Mouse (Mus musculus): Measurements from ENCODE around the gene Stat5b. TPM values are rescaled to one million over a fixed set of nuclear protein-coding genes. Genes with fewer than 3 reads are reported as not detected.

The Stat5b gene
- polyA plus RNA-seq, 1 experiment from 2014 or later = 24.9 TPM

- H3K9me3 ChIP-seq (replicated peaks) = no peaks in the 10 kb centered on the region
- H3K9ac ChIP-seq = no peak overlapping the region
- WGBS = 86% methylated on average over 9 of the region's 9 CpGs
- H3K4me3 ChIP-seq (replicated peaks) = no peak overlapping the region
- no peaks in the 10 kb centered on the region for H3K36me3 ChIP-seq
- 0 out of 2 replicates have a peak, but pooled peaks cover 5% of the 10 kb centered on the region for H3K4me1 ChIP-seq
- no peaks in the 10 kb centered on the region for H3K27me3 ChIP-seq
- no peak for ATAC-seq (ENCODE audit: insufficient number of reproducible peaks, low FRiP score, low TSS enrichment, low read depth)
- no peak overlapping the region for H3K27ac ChIP-seq (replicated peaks)
- no peak overlapping the region for H3K4me2 ChIP-seq (replicated peaks)
Observed at GRCm38 (mm10) chr11:100838894-100839293, 11.6 kb downstream of the Stat5b start.

DNA sequence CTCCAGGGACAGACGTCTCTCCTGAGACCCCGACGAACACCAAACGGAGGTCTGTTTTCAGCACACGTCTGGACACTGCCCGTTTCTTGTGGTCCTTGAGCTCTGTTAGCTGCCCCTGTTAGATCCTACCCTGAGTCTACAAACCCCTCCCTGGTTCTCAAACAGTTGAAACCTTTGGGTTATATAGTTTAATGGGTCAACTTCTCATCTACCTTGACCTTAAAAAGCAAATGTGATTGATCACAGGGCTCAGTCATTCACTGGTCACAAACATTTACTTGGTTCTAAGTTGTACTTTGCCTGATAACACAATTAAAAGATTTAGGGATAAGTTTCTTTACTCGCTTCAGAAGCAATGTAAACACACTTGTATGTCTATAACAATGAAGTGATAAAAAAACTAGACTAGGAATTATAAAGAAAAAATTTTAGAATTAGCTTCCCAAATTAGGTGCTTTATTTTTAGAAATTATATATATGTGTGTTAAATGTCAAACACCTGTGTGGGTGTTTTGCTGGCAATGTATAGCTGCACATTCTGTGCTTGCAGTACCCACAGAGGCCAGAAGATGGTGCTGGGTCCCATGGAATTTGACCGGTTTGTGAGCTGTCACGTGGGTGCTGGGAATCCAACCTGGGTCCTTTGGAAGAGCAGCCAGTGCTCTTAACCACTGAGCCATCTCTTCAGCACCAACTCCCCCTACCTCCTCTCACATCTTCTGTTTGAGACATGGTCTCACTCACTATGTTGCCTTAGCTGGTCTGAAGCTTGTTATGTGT lies 13.4 kb downstream of the Stat5b start:
- Histone ChIP-seq H3K4me2 (replicated peaks) (no peak overlapping the region), H3K4me3 (replicated peaks) (no peak overlapping the region), H3K9ac (no peak overlapping the region), H3K36me3 (no peaks in the 10 kb centered on the region), H3K27me3 (no peaks in the 10 kb centered on the region), H3K4me1 (peaks cover 18% of the 10 kb centered on the region), H3K9me3 (replicated peaks) (no peaks in the 10 kb centered on the region), H3K27ac (replicated peaks) (no peak overlapping the region)
- no peak for ATAC-seq (ENCODE audit: insufficient number of reproducible peaks, low FRiP score, low TSS enrichment, low read depth)
- 85% methylated on average over 9 of the region's 9 CpGs for WGBS

- Histone ChIP-seq H3K27ac (replicated peaks) (no peak overlapping the region), H3K9ac (no peak overlapping the region), H3K4me2 (replicated peaks) (no peak overlapping the region), H3K4me3 (replicated peaks) (no peak overlapping the region), H3K4me1 (peaks cover 27% of the 10 kb centered on the region), H3K9me3 (replicated peaks) (no peaks in the 10 kb centered on the region), H3K36me3 (no peaks in the 10 kb centered on the region), H3K27me3 (no peaks in the 10 kb centered on the region)
- 70% methylated on average over 7 of the region's 7 CpGs for WGBS
- no peak for ATAC-seq (ENCODE audit: insufficient number of reproducible peaks, low FRiP score, low TSS enrichment, low read depth)
Observed at GRCm38 (mm10) chr11:100833466-100833865, 17.1 kb downstream of the Stat5b start.

DNA sequence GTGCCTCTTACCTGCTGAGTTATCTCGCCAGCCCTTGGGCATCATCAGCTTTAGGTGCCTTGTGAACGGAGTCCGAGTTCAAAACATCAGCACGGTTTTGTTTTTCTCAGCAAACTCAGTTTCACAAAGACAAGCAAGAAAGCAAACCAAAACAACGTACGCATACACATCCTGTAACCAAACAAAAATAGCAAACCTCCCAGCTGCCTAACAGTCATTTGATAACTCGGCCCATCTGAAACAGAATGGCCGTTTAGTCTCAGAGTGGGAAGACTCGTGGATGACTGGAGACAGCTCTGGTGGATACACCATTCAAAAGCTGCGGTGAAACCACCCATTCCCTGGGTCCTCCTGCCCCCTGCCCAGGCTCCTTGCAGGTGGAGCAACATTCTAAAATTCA lies 19.1 kb downstream of the Stat5b start:
- H3K9me3 ChIP-seq (replicated peaks) = no peaks in the 10 kb centered on the region
- no peak overlapping the region for H3K4me3 ChIP-seq (replicated peaks)
- H3K27ac ChIP-seq (replicated peaks) = no peak overlapping the region
- no peaks in the 10 kb centered on the region for H3K27me3 ChIP-seq
- no peaks in the 10 kb centered on the region for H3K36me3 ChIP-seq
- no peak for ATAC-seq (ENCODE audit: insufficient number of reproducible peaks, low FRiP score, low TSS enrichment, low read depth)
- H3K4me1 ChIP-seq = peaks cover 34% of the 10 kb centered on the region
- H3K4me2 ChIP-seq (replicated peaks) = no peak overlapping the region
- no peak overlapping the region for H3K9ac ChIP-seq
- WGBS = 53% methylated on average over 10 of the region's 10 CpGs

- Histone ChIP-seq H3K27me3 (no peaks in the 10 kb centered on the region), H3K4me1 (peaks cover 35% of the 10 kb centered on the region), H3K9ac (no peak overlapping the region), H3K36me3 (no peaks in the 10 kb centered on the region), H3K27ac (replicated peaks) (no peak overlapping the region), H3K9me3 (replicated peaks) (no peaks in the 10 kb centered on the region), H3K4me3 (replicated peaks) (no peak overlapping the region), H3K4me2 (replicated peaks) (no peak overlapping the region)
- WGBS = 54% methylated on average over 12 of the region's 12 CpGs
- ATAC-seq (ENCODE audit: insufficient number of reproducible peaks, low FRiP score, low TSS enrichment, low read depth) = no peak
Observed at GRCm38 (mm10) chr11:100829691-100830090, 20.8 kb downstream of the Stat5b start.

- H3K9me3 ChIP-seq (replicated peaks) = no peaks in the 10 kb centered on the region
- H3K4me1 ChIP-seq = peaks cover 35% of the 10 kb centered on the region
- no peak overlapping the region for H3K4me3 ChIP-seq (replicated peaks)
- H3K36me3 ChIP-seq = no peaks in the 10 kb centered on the region
- no peak overlapping the region for H3K4me2 ChIP-seq (replicated peaks)
- no peaks in the 10 kb centered on the region for H3K27me3 ChIP-seq
- no peak for ATAC-seq (ENCODE audit: insufficient number of reproducible peaks, low FRiP score, low TSS enrichment, low read depth)
- 65% methylated on average over 10 of the region's 10 CpGs for WGBS
- no peak overlapping the region for H3K9ac ChIP-seq
- H3K27ac ChIP-seq (replicated peaks) = no peak overlapping the region
Observed at GRCm38 (mm10) chr11:100828676-100829151, 21.8 kb downstream of the Stat5b start.

DNA sequence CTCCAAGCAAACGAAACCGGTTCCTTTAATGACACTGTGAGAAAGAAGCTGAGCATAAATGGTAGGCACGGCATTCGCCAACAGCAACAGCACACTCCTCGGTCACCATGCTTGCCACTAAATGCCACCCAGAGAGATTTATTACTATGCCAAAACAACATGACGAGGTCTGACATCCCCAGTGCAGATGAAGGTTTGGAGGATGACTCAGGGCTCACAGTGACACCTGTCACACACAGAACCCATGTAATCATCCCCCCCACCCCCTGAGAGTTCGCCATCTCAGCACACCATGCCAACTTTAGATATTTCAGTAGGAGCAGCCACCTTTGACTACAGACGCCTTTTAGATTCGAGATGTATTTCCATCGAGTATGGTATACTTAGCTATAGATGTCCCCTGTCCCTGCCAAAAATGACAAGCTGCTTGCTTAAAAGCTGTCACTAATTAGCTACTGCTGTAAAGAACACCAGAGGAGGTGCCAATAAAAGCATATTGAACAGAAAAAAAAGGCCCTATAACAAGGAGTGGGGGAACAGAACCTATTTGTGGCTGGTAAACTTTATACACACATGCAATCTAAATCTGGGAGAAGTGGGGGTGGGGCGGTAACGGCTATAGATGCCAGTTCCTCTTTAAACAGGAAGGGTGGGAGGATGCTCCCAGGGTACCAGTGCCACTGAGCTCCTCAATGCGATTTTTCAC lies 24.2 kb downstream of the Stat5b start:
- no peak overlapping the region for H3K4me2 ChIP-seq (replicated peaks)
- no peak overlapping the region for H3K4me3 ChIP-seq (replicated peaks)
- ATAC-seq (ENCODE audit: insufficient number of reproducible peaks, low FRiP score, low TSS enrichment, low read depth) = no peak
- peaks cover 21% of the 10 kb centered on the region for H3K4me1 ChIP-seq
- WGBS = 83% methylated on average over 13 of the region's 13 CpGs
- H3K27me3 ChIP-seq = no peaks in the 10 kb centered on the region
- H3K36me3 ChIP-seq = no peaks in the 10 kb centered on the region
- H3K9ac ChIP-seq = no peak overlapping the region
- no peaks in the 10 kb centered on the region for H3K9me3 ChIP-seq (replicated peaks)
- no peak overlapping the region for H3K27ac ChIP-seq (replicated peaks)

GRCm38 (mm10) chr11:100825451-100825850 lies 25.1 kb downstream of the Stat5b start:
- Histone ChIP-seq H3K27ac (replicated peaks) (no peak overlapping the region), H3K4me1 (peaks cover 25% of the 10 kb centered on the region), H3K27me3 (no peaks in the 10 kb centered on the region), H3K9ac (no peak overlapping the region), H3K4me3 (replicated peaks) (no peak overlapping the region), H3K36me3 (no peaks in the 10 kb centered on the region), H3K9me3 (replicated peaks) (no peaks in the 10 kb centered on the region), H3K4me2 (replicated peaks) (no peak overlapping the region)
- no peak for ATAC-seq (ENCODE audit: insufficient number of reproducible peaks, low FRiP score, low TSS enrichment, low read depth)
- 90% methylated on average over 9 of the region's 9 CpGs for WGBS

DNA sequence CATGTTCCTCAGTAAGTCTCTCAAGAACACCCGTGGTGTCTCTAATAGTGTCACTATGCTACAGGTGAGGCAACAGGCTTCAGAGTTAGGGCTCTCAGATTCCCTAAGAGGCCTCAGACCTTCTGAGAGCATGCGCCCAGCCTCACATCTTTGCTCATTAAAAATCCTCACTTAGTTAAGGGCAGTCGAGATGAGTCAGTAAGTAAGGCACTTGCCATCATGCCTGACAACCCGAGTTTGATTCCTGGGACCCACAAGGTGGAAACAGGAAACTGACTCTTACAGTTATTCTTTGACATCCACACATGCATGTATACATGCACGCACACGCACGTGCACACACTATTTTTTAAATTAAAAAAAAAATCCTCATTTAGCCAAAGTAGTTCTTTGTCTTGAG lies 26.0 kb downstream of the Stat5b start:
- H3K4me1 ChIP-seq = peaks cover 31% of the 10 kb centered on the region
- no peak for ATAC-seq (ENCODE audit: insufficient number of reproducible peaks, low FRiP score, low TSS enrichment, low read depth)
- WGBS = 83% methylated on average over 7 of the region's 7 CpGs

DNA sequence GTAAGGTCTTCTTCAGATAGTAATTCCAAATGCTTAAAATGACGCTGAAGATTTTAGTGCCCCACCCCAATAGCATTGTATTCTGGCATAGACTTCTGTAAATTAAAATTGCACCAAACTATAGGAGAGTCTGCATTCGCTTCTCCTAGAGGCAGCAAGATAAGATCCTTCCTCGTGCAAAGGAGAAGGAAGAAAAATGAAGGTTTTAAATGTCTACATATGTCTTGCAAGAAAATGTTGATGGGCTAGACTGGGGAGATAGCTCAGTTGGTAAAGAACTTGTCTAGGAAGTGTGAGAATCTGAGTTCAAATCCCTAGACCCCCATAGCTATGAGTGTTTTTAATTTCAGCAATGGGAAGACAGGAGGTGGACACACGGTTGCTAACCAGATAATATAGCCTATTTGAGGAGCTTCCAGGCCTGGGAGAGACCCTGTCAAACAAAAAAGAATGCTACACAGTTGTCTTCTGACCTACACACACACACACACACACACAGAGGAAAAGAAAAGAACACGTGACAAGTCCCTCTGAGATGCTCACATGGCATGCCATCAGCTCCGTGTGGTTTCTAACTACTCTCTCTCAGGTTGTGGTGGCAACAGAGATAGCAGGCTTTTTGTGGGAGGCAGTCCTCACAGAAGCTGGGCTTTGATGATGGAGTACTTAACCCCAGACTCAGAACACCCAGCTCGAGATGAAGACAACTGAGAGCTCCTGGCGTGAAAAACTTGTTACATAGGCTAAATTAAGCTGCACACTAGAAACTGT lies 26.8 kb downstream of the Stat5b start:
- Histone ChIP-seq H3K36me3 (no peaks in the 10 kb centered on the region), H3K27ac (replicated peaks) (no peak overlapping the region), H3K4me2 (replicated peaks) (no peak overlapping the region), H3K27me3 (no peaks in the 10 kb centered on the region), H3K9me3 (replicated peaks) (no peaks in the 10 kb centered on the region), H3K4me3 (replicated peaks) (no peak overlapping the region), H3K9ac (no peak overlapping the region), H3K4me1 (peaks cover 37% of the 10 kb centered on the region)
- WGBS = 65% methylated on average over 8 of the region's 8 CpGs
- ATAC-seq (ENCODE audit: insufficient number of reproducible peaks, low FRiP score, low TSS enrichment, low read depth) = no peak

More for the DNA sequence above, 26.0 kb downstream of the Stat5b start:
- H3K27ac ChIP-seq (replicated peaks) = no peak overlapping the region
- H3K36me3 ChIP-seq = no peaks in the 10 kb centered on the region
- no peak overlapping the region for H3K4me3 ChIP-seq (replicated peaks)
- no peak overlapping the region for H3K9ac ChIP-seq
- no peaks in the 10 kb centered on the region for H3K9me3 ChIP-seq (replicated peaks)
- no peaks in the 10 kb centered on the region for H3K27me3 ChIP-seq
- no peak overlapping the region for H3K4me2 ChIP-seq (replicated peaks)

GRCm38 (mm10) chr11:100822365-100822764 lies 28.2 kb downstream of the Stat5b start:
- 66% methylated on average over 12 of the region's 12 CpGs for WGBS
- Histone ChIP-seq H3K4me2 (replicated peaks) (no peak overlapping the region), H3K27me3 (no peaks in the 10 kb centered on the region; the same call in 1 of the 2 replicates), H3K9ac (no peak overlapping the region), H3K27ac (replicated peaks) (no peak overlapping the region), H3K36me3 (no peaks in the 10 kb centered on the region), H3K4me3 (replicated peaks) (no peak overlapping the region), H3K4me1 (peaks cover 35% of the 10 kb centered on the region), H3K9me3 (replicated peaks) (no peaks in the 10 kb centered on the region)
- ATAC-seq (ENCODE audit: insufficient number of reproducible peaks, low FRiP score, low TSS enrichment, low read depth) = no peak
